Mouse (Mus musculus) MEL (cell line): ENCODE data around the gene Tmed8.

Experiments used
- CTCF ChIP-seq, 3 experiments: IDR thresholded peaks in 2 of 3; conservative IDR thresholded peaks in 1 of 3; 2 replicates each; pipeline ENCODE4 v1.5.1; 2011 to 2012; ENCODE audit warnings: low read length in 3 of 3, low read depth in 2 of 3, mild to moderate bottlenecking in 2 of 3, improper control_type of control experiment in 1 of 3, inconsistent platforms in 1 of 3, mixed read lengths in 1 of 3, moderate library complexity in 1 of 3; ENCODE audit not compliant: control insufficient read depth in 1 of 3, insufficient read depth in 1 of 3, poor library complexity in 1 of 3, severe bottlenecking in 1 of 3
- E2F4 ChIP-seq: IDR thresholded peaks from 2 replicates; pipeline ENCODE4 v1.6.1; 2011; ENCODE audit warnings: low read depth, low read length, improper control_type of control experiment, borderline replicate concordance
- ELF1 ChIP-seq: IDR thresholded peaks from 2 replicates; pipeline ENCODE4 v1.6.1; 2014; ENCODE audit warnings: low read depth, mild to moderate bottlenecking, inconsistent platforms, low read length, improper control_type of control experiment, moderate library complexity
- EP300 ChIP-seq, 2 experiments: IDR thresholded peaks; 2 replicates each; pipeline ENCODE4 v1.6.1; 2011; ENCODE audit warnings: improper control_type of control experiment in 2 of 2, low read length in 2 of 2, low read depth in 1 of 2, mild to moderate bottlenecking in 1 of 2
- HCFC1 ChIP-seq: IDR thresholded peaks from 2 replicates; pipeline ENCODE4 v1.6.1; 2012; ENCODE audit warnings: low read depth, mild to moderate bottlenecking, inconsistent platforms, low read length, improper control_type of control experiment, moderate library complexity
- MAX ChIP-seq: IDR thresholded peaks from 2 replicates; pipeline ENCODE4 v1.6.1; 2011; ENCODE audit warnings: low read length, improper control_type of control experiment
- NELFE ChIP-seq: IDR thresholded peaks from 2 replicates; pipeline ENCODE4 v1.6.1; 2011; ENCODE audit warnings: low read depth, low read length, improper control_type of control experiment
- POLR2AphosphoS2 ChIP-seq: IDR thresholded peaks from 2 replicates; pipeline ENCODE4 v1.6.1; 2011; ENCODE audit warnings: low read length, improper control_type of control experiment

GRCm38 (mm10) chr12:87158099-87158498, 42.2 kb downstream of the Tmed8 start:
- TF ChIP-seq CTCF (IDR thresholded peaks at IDR 0.05 in 2 of 3, conservative IDR thresholded peaks at IDR 0.05 in 1 of 3; ENCODE audit: control insufficient read depth in 1 of 3, insufficient read depth in 1 of 3, low read depth in 2 of 3, low read length in 3 of 3, poor library complexity in 1 of 3, severe bottlenecking in 1 of 3) (no peak), MAX (no peak), ELF1 (no peak), NELFE (no peak), EP300 (IDR thresholded peaks at IDR 0.05; ENCODE audit: low read depth in 1 of 2, low read length in 2 of 2) (no peak), HCFC1 (no peak), E2F4 (no peak), POLR2AphosphoS2 (no peak)
